Mouse (Mus musculus): ENCODE data around the gene Mrgprh.

Gene Mrgprh

GRCm38 (mm10) chr17:12875734-12876133, at the start of gene Mrgprh:
Gene Mrgprh, plus strand, starts transcription at chr17:12876034.
- DNase-seq (ENCODE audit: low spot score in 2 of 2): no peak

- no peak for DNase-seq (ENCODE audit: low spot score in 2 of 2)
These were observed 45.5 kb upstream of the Mrgprh start for GRCm38 (mm10) chr17:12830351-12830750.

GRCm38 (mm10) chr17:12832231-12832630, 43.6 kb upstream of the Mrgprh start:
- DNase-seq (ENCODE audit: low spot score in 2 of 2): no peak

GRCm38 (mm10) chr17:12832657-12833056, 43.2 kb upstream of the Mrgprh start:
- no peak for DNase-seq (ENCODE audit: low spot score in 2 of 2)

GRCm38 (mm10) chr17:12834317-12834716, 41.5 kb upstream of the Mrgprh start:
- DNase-seq (ENCODE audit: low spot score in 2 of 2): no peak

- no peak for DNase-seq (ENCODE audit: low spot score in 2 of 2)
These were observed 41.0 kb upstream of the Mrgprh start for GRCm38 (mm10) chr17:12834826-12835225.

- DNase-seq (ENCODE audit: low spot score in 2 of 2): no peak
These were observed 40.1 kb upstream of the Mrgprh start for GRCm38 (mm10) chr17:12835738-12836137.

GRCm38 (mm10) chr17:12839475-12840267, 36.2 kb upstream of the Mrgprh start:
- DNase-seq (ENCODE audit: low spot score in 2 of 2): no peak

GRCm38 (mm10) chr17:12843826-12844225, 32.0 kb upstream of the Mrgprh start:
- no peak for DNase-seq (ENCODE audit: low spot score in 2 of 2)

GRCm38 (mm10) chr17:12844540-12844939, 31.3 kb upstream of the Mrgprh start:
- DNase-seq (ENCODE audit: low spot score in 2 of 2): no peak

- DNase-seq (ENCODE audit: low spot score in 2 of 2): no peak
These were observed 30.0 kb upstream of the Mrgprh start for GRCm38 (mm10) chr17:12845862-12846261.

- DNase-seq (ENCODE audit: low spot score in 2 of 2): no peak
These were observed 29.4 kb upstream of the Mrgprh start for GRCm38 (mm10) chr17:12846474-12846873.

- DNase-seq (ENCODE audit: low spot score in 2 of 2): no peak
These were observed 28.1 kb upstream of the Mrgprh start for GRCm38 (mm10) chr17:12847736-12848135.

- DNase-seq (ENCODE audit: low spot score in 2 of 2): no peak
These were observed 26.0 kb upstream of the Mrgprh start for GRCm38 (mm10) chr17:12849778-12850382.

- peak in 1 of 2 experiments; percentile 31 for DNase-seq (ENCODE audit: low spot score in 2 of 2)
These were observed 24.1 kb upstream of the Mrgprh start for GRCm38 (mm10) chr17:12851689-12852088.

GRCm38 (mm10) chr17:12853821-12854220, 22.0 kb upstream of the Mrgprh start:
- no peak for DNase-seq (ENCODE audit: low spot score in 2 of 2)

- DNase-seq (ENCODE audit: low spot score in 2 of 2): no peak
These were observed 21.4 kb upstream of the Mrgprh start for GRCm38 (mm10) chr17:12854386-12854785.

GRCm38 (mm10) chr17:12857395-12857794, 18.4 kb upstream of the Mrgprh start:
- no peak for DNase-seq (ENCODE audit: low spot score in 2 of 2)

GRCm38 (mm10) chr17:12858072-12858471, 17.8 kb upstream of the Mrgprh start:
- DNase-seq (ENCODE audit: low spot score in 2 of 2): no peak

- no peak for DNase-seq (ENCODE audit: low spot score in 2 of 2)
These were observed 16.8 kb upstream of the Mrgprh start for GRCm38 (mm10) chr17:12859006-12859520.

GRCm38 (mm10) chr17:12864111-12864510, 11.7 kb upstream of the Mrgprh start:
- DNase-seq (ENCODE audit: low spot score in 2 of 2): no peak

- DNase-seq (ENCODE audit: low spot score in 2 of 2): no peak
These were observed 10.4 kb upstream of the Mrgprh start for GRCm38 (mm10) chr17:12865407-12865806.

- no peak for DNase-seq (ENCODE audit: low spot score in 2 of 2)
These were observed 9.0 kb upstream of the Mrgprh start for GRCm38 (mm10) chr17:12866853-12867252.

Measured in frontal cortex, postnatal 25 days (tissue).